Mouse (Mus musculus) CH12F3 (cell line): ENCODE measurements around the gene Stx1b.
"Not testable (repeated sequence)": the region's sequence is repeated elsewhere in the genome, so short reads cannot be mapped to it uniquely, and the experiment has no call there.

ENCODE experiments used
- in situ Hi-C: fragments of 300-500 bp; cut with MboI; formaldehyde crosslinking; loops from 2 replicates; pipeline ENCODE4 v1.14.3; 2020; ENCODE audit warnings: low sequenced_read_pairs

Stx1b gene

GRCm38 (mm10) chr7:127824176-127824871 is at the start of gene Stx1b, which contains the start of gene Stx4a:
Gene Stx1b (minus strand): TSS chr7:127824549.
Gene Stx4a (plus strand): TSS chr7:127824294.
- in situ Hi-C loops, result no loop called here

DNA sequence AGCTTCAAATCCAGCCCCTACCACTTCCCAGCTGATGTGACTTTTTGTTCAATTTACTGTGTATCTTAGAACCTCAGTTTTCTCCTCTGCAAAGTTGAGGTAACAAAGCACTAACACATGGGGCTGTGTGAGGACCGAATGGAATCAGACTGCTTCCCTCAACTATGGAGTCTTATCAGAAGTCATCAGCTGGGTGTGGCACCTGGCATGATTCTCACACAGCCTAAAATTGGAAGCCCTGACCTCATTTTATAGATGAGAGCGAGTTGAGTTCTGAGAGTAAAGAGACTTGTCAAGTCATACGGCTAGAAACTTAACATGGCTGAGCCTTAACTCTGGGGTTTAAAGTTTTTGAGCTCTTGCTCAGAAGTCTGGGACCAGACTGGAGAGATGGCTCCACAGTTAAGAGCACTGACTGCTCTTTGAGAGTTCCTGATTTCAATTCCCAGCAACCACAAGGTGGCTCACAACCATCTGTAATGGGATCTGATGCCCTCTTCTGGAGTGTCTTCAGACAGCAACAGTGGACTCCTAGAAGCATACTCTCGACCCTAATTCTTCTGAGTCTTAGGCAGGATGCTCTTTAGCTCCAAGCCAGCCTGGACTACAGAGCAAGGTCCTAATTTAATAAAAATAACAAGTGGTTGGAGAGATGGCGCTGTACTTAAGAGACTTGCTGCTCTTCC is 45.9 kb upstream of the Stx1b start:
- in situ Hi-C loops, result no loop called here

DNA sequence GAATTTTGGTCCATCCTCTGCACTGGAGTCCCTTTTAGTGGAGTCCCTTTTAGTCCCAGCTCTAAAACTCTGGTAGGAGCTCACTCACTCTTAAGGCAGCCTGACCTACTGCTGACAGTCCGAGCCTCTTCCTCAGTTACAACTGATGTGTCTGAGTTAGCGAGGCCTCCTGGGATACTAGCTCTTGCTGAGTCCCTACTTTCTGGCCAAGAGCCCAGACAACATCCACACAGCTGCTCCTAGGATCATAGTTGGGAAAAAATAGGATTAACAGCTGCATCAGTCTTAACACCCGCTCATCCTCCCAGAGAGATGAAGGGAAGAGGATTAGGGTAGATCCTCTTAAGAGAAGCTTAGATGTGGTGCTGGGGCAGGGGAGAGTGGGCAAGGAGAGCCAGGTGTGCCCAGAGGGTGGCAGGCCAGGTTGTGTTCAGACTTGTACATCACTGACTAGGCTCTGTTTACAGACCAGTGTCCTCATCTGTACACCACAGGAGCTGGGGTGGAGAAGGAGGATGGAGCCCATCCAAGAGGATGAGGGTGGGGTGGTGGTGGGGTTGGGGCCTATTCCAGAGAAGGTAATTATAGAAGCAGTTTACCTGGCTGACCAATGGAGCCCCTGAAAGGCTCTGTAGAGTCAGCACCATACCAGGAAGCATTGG is 44.9 kb upstream of the Stx1b start:
- in situ Hi-C loops, result no loop called here

- in situ Hi-C loops, result no loop called here
Observed at GRCm38 (mm10) chr7:127867641-127868040, 43.3 kb upstream of the Stx1b start.

GRCm38 (mm10) chr7:127866434-127866833 is 42.1 kb upstream of the Stx1b start:
- in situ Hi-C loops, result no loop called here

- in situ Hi-C loops, result no loop called here
Observed at GRCm38 (mm10) chr7:127858258-127858657, 33.9 kb upstream of the Stx1b start.

GRCm38 (mm10) chr7:127850906-127851305 is 26.6 kb upstream of the Stx1b start:
- in situ Hi-C loops, result no loop called here

DNA sequence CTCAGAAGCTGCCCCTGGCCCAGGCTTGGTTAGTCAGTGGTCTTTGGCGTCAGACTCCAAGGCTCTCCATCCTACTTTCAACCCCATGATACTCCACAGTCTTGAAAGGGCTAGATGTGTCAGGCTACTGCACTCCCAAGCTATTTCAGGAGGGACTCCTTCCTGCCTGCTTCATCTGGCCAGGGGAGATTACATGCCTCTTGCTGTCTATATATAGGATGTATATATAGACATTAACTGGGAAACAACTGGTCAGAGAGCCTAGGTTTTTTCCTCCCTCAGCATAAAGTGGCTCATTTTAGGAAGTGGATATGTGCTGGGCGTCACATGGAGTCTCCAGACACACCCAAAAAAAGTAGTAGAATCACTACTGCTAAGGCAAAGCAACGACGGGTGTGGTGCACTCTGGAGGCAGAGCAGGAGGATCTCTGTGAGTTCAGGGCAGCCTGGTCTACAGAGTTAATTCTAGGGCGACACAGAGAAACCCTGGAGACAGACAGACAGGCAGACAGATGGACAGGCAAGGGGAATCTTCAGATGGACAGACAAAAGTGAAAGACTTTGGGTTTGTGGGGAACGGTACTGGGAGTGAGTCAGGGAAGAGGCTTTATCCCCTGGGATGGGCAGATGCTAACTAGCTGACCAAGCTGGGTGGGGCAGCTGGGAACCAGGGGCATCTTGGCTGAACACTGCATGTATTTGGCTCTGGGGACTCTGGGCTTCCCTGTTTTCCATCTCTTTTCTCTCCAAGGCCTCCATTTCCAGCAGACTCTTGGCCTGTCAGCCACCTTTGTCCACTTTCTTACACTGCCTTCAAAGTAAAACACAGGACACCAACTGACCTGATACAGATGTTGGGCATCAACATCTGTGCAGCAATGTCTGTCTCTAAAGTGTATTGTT is 25.9 kb upstream of the Stx1b start:
- in situ Hi-C loops, result no loop called here

- in situ Hi-C loops, result no loop called here
Observed at GRCm38 (mm10) chr7:127842001-127842718, 17.8 kb upstream of the Stx1b start.

- in situ Hi-C loops, result no loop called here
Observed at GRCm38 (mm10) chr7:127841340-127842000, 17.1 kb upstream of the Stx1b start.

DNA sequence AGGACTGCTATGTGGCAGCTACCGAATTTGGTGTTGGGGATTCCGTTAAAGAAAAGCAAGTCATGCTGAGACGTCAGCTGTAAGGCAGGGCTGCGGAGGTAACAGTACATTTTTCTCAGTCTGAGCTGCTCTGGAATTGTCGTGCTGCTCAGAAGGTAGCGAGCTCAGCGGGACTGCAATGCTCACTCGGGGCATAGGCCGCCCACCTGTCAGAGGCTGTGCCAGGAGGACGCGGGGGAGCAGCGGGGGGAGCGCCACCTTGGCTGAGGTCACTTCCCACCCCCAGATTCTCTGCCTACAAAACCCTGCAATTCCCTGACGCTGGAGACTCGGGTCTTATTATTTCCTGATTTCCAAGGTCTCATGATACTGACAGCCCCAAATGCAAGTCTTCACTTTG is 16.5 kb upstream of the Stx1b start:
- in situ Hi-C loops, result no loop called here

- in situ Hi-C loops, result not testable (repeated sequence)
Observed at GRCm38 (mm10) chr7:127840031-127840430, 15.7 kb upstream of the Stx1b start.

DNA sequence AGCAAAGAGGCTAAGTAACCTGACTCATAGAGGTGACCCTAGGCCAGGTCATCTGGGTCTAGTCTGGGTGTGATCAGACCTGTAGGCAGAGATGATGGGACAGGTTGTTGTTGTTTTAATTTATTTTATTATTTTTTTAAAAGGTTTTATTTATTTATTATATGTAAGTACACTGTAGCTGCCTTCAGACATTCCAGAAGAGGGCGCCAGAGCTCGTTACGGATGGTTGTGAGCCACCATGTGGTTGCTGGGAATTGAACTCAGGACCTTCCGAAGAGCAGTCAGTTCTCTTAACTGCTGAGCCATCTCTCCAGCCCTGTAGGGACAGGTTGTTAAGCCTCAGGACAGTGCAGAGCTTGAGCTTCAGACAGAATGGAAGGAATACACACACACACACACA is 13.5 kb upstream of the Stx1b start:
- in situ Hi-C loops, result not testable (repeated sequence)

GRCm38 (mm10) chr7:127837473-127837872 is 13.1 kb upstream of the Stx1b start:
- in situ Hi-C loops, result no loop called here

- in situ Hi-C loops, result no loop called here
Observed at GRCm38 (mm10) chr7:127835550-127835949, 11.2 kb upstream of the Stx1b start.

DNA sequence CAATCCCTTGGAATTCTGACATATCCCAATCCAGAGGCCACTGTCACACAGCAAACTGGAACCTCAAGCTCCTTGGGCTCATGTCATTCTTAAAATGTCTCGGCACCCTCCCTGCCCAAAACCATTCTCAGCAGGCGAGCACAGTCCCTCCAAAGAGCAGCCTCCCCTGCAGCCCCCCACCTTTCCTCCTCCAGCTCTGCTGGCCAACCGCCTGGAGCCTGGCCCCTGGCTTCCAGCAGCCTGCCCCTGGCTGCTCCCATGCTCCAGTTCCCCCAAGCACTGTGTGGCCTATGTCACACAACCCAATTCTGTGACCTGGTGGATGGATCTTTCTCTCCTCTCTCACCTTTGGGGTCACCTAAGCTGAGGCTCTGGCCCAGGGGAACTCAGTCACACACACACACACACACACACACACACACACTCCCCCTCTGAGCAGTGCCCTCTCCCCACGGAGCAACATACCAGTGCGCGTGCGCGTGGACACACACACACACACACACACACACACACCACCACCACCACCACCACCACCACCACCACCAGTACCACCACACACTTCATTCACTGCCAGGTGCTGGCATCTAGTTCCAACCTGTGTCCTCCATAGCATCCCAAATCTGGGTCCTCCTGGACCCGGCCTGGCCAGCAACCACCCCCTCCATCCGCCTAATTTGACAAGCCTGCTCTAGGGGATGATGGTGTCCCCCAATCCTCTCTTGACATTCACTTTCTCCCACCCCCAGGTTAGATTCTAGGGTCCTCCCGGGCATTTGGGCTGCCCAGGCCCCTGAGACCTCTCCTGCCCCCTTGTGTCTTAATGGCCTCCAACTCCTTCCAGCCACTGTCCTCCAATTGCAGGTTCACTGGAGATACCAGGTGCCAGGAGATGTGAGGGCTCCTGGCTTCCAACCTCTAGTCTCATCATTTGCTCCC is 845 bp downstream of the Stx1b start:
- in situ Hi-C loops, result no loop called here

DNA sequence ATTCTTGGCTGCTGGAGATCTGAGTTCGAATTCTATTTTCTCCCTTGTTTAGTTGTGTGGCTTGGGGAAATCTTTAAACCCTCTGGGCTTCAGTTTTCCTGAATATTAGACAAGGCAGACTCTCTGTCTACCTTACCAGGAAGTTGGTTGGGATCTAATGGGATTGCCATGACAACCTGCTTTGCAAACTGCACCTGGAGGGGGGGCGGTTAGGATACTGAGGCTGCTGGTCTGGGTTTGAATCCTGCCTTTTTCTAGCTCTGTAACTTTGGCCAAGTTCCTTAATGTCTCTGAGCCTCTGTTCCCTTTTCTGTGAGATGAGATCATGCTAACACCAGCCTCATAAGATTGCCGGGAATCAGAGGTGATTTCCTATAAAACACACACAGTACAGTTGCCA is 1.9 kb downstream of the Stx1b start:
- in situ Hi-C loops, result no loop called here

DNA sequence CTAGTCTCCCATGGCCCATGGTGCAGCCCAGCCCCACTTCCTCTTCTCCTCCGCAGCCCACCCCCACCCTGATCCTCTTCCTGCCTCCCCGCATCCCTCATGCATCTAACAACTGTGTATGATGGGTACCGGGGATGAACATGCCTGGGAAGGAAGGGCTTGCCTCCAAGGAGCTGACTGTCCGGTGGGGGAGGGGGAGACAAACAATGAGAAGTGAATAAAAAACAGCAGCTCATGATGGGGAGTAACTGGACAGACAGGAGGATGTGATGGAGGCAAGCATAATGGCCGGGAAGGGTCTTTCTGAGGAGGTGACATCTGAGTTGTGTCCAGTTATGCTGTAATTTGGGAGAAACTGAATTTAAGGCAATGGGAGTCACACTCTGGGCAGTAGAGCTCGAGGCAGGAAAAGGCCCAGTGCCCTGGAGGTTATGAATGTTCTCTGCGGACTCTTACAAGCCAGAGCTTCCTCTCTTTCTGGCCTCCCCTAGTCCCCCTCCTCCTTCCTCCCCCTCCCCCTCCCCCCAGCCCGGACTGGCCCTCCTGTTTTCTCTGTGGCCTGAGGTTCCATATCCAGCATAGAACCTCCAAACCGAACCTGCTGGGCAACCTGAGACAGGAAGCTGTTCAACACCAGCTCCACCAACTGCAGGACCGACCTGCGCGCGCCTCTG is 3.4 kb downstream of the Stx1b start:
- in situ Hi-C loops, result no loop called here
